Mouse (Mus musculus): ENCODE results near the gene Acsm2.

- TF ChIP-seq CTCF (IDR thresholded peaks at IDR 0.05) (no peak), EP300 (IDR thresholded peaks at IDR 0.05; ENCODE audit: insufficient read depth, low read depth, low read length) (no peak), POLR2A (IDR thresholded peaks at IDR 0.05; ENCODE audit: insufficient read depth, low read depth, low read length) (no peak)
These were observed 27.0 kb upstream of the Acsm2 start for GRCm38 (mm10) chr7:119527135-119527534.

Measured in heart, adult 2 months (tissue).